Mouse (Mus musculus): ENCODE data around the gene Il1r2. TPM values are rescaled to one million over a fixed set of nuclear protein-coding genes. Genes with fewer than 3 reads are reported as not detected.

The Il1r2 gene
- polyA plus RNA-seq, 1 experiment from 2014 or later = 0.13 TPM

- no peak for DNase-seq (ENCODE audit: low spot score)
- H3K9ac ChIP-seq (ENCODE audit: low read length) = no peak overlapping the region
- no peaks in the 10 kb centered on the region for H3K27me3 ChIP-seq (ENCODE audit: control insufficient read depth, insufficient read depth, low read length)
- no peak overlapping the region for H3K4me2 ChIP-seq (ENCODE audit: low read depth, severe bottlenecking)
- no peak overlapping the region for H3K27ac ChIP-seq (replicated peaks; ENCODE audit: low read depth, low read length)
- H3K9me3 ChIP-seq (ENCODE audit: control insufficient read depth, low read length) = no peaks in the 10 kb centered on the region
- H3K4me1 ChIP-seq (ENCODE audit: control insufficient read depth, insufficient read depth, low read length) = no peaks in the 10 kb centered on the region
- H3K4me3 ChIP-seq (ENCODE audit: low read depth, low read length) = no peak overlapping the region
- ATAC-seq (ENCODE audit: insufficient number of reproducible peaks, low FRiP score, low TSS enrichment, low read depth) = no peak
- WGBS = 81% methylated on average over 2 of the region's 2 CpGs
- peaks cover 3% of the 10 kb centered on the region; the same call in 1 of the 2 replicates for H3K36me3 ChIP-seq (ENCODE audit: control insufficient read depth, insufficient read depth, low read length)
Observed at GRCm38 (mm10) chr1:40031626-40032025, 42.3 kb upstream of the Il1r2 start.

DNA sequence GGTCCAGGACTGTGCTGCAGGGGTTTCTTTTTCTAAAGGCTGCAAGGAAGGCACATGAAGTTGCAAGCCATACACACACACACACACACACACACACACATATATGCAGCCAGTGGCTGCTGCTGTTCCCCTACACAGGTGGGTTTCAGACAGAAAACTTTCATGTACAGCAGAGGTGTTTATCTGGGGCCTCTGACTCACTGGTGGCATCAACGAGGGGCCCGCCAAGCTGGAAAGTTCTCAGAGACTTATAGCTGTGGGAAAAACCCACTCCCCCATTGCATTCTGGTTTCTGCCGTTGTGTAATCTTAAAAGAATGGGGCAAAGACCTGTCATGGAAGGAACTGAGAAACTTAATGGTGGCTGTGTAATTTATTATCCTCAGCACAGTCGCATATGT, 40.6 kb upstream of the Il1r2 start:
- Histone ChIP-seq H3K36me3 (ENCODE audit: control insufficient read depth, insufficient read depth, low read length) (no peaks in the 10 kb centered on the region), H3K4me1 (ENCODE audit: control insufficient read depth, insufficient read depth, low read length) (no peaks in the 10 kb centered on the region), H3K4me3 (ENCODE audit: low read depth, low read length) (no peak overlapping the region), H3K9ac (ENCODE audit: low read length) (no peak overlapping the region), H3K4me2 (ENCODE audit: low read depth, severe bottlenecking) (no peak overlapping the region), H3K9me3 (ENCODE audit: control insufficient read depth, low read length) (no peaks in the 10 kb centered on the region), H3K27ac (replicated peaks; ENCODE audit: low read depth, low read length) (no peak overlapping the region), H3K27me3 (ENCODE audit: control insufficient read depth, insufficient read depth, low read length) (no peaks in the 10 kb centered on the region)
- WGBS = 76% methylated on average over 4 of the region's 4 CpGs
- ATAC-seq (ENCODE audit: insufficient number of reproducible peaks, low FRiP score, low TSS enrichment, low read depth) (no peak), DNase-seq (ENCODE audit: low spot score) (no peak)

DNA sequence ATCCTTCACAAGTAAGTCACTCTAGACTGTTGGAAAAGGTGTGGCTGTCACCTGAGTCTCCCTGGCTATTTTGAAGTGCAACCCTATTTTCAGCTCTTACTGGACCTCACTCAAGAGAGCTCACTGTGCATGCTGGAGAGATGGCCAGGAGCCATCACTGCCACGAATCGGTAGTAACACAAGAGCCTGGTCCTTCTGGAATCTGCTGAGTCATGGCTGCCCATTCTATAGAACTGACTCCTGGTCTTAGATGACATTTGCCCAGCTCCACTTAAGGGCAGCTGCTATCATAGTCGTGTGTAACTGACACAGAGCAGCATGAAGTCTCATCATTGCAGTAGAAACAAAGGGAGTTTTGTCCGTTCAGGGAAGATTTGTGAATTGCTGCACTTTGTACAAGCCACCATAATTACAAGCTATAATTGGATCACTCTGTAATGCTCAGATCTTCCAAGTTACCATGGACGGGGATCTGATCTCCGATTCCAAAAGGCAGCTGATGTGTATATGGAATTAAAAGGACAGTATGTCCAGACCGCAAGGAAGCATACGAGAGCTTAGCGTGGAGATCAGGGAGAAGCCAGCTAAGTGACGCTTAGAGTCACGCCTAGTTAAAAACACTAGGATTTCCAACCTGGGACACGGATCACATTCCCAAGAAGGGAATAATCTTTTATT, 40.0 kb upstream of the Il1r2 start:
- Histone ChIP-seq H3K4me3 (ENCODE audit: low read depth, low read length) (no peak overlapping the region), H3K4me2 (ENCODE audit: low read depth, severe bottlenecking) (no peak overlapping the region), H3K4me1 (ENCODE audit: control insufficient read depth, insufficient read depth, low read length) (no peaks in the 10 kb centered on the region), H3K27me3 (ENCODE audit: control insufficient read depth, insufficient read depth, low read length) (no peaks in the 10 kb centered on the region), H3K36me3 (ENCODE audit: control insufficient read depth, insufficient read depth, low read length) (no peaks in the 10 kb centered on the region), H3K9me3 (ENCODE audit: control insufficient read depth, low read length) (no peaks in the 10 kb centered on the region), H3K9ac (ENCODE audit: low read length) (no peak overlapping the region), H3K27ac (replicated peaks; ENCODE audit: low read depth, low read length) (no peak overlapping the region)
- ATAC-seq (ENCODE audit: insufficient number of reproducible peaks, low FRiP score, low TSS enrichment, low read depth) (no peak), DNase-seq (ENCODE audit: low spot score) (no peak)
- 82% methylated on average over 12 of the region's 12 CpGs for WGBS

- Histone ChIP-seq H3K9me3 (ENCODE audit: control insufficient read depth, low read length) (no peaks in the 10 kb centered on the region), H3K4me3 (ENCODE audit: low read depth, low read length) (no peak overlapping the region), H3K4me1 (ENCODE audit: control insufficient read depth, insufficient read depth, low read length) (no peaks in the 10 kb centered on the region), H3K9ac (ENCODE audit: low read length) (no peak overlapping the region), H3K36me3 (ENCODE audit: control insufficient read depth, insufficient read depth, low read length) (no peaks in the 10 kb centered on the region), H3K27ac (replicated peaks; ENCODE audit: low read depth, low read length) (no peak overlapping the region), H3K4me2 (ENCODE audit: low read depth, severe bottlenecking) (no peak overlapping the region), H3K27me3 (ENCODE audit: control insufficient read depth, insufficient read depth, low read length) (no peaks in the 10 kb centered on the region)
- ATAC-seq (ENCODE audit: insufficient number of reproducible peaks, low FRiP score, low TSS enrichment, low read depth) = no peak
- 92% methylated on average over 6 of the region's 6 CpGs for WGBS
- DNase-seq (ENCODE audit: low spot score) = no peak
Observed at GRCm38 (mm10) chr1:40037831-40038230, 36.0 kb upstream of the Il1r2 start.

GRCm38 (mm10) chr1:40045686-40046085, 28.2 kb upstream of the Il1r2 start:
- 84% methylated on average over 6 of the region's 6 CpGs for WGBS
- no peaks in the 10 kb centered on the region for H3K36me3 ChIP-seq (ENCODE audit: control insufficient read depth, insufficient read depth, low read length)
- H3K4me1 ChIP-seq (ENCODE audit: control insufficient read depth, insufficient read depth, low read length) = no peaks in the 10 kb centered on the region
- H3K4me3 ChIP-seq (ENCODE audit: low read depth, low read length) = no peak overlapping the region
- DNase-seq (ENCODE audit: low spot score) (no peak), ATAC-seq (ENCODE audit: insufficient number of reproducible peaks, low FRiP score, low TSS enrichment, low read depth) (no peak)
- H3K9ac ChIP-seq (ENCODE audit: low read length) = no peak overlapping the region
- H3K4me2 ChIP-seq (ENCODE audit: low read depth, severe bottlenecking) = no peak overlapping the region
- H3K9me3 ChIP-seq (ENCODE audit: control insufficient read depth, low read length) = no peaks in the 10 kb centered on the region
- H3K27ac ChIP-seq (replicated peaks; ENCODE audit: low read depth, low read length) = no peak overlapping the region
- H3K27me3 ChIP-seq (ENCODE audit: control insufficient read depth, insufficient read depth, low read length) = no peaks in the 10 kb centered on the region

DNA sequence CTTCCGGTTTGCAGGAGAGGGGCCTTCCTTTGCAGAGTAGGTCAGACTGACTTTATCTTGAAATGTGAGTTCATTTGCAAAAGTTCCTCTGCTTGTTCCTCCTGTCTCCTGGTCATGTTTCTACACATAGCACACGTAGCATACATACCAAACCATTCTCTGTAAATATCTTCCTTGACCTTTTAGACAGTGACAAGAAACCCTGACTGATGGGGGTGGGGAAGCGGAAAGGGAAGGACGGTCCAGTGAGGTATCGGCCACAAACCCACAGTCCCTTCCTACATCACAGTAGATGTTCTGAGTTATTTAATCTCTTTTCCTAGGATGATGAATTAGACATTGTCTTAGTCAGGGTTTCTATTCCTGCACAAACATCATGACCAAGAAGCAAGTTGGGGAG, 27.3 kb upstream of the Il1r2 start:
- DNase-seq (ENCODE audit: low spot score) = no peak
- no peak overlapping the region for H3K4me3 ChIP-seq (ENCODE audit: low read depth, low read length)
- 79% methylated on average over 5 of the region's 5 CpGs for WGBS
- no peaks in the 10 kb centered on the region for H3K9me3 ChIP-seq (ENCODE audit: control insufficient read depth, low read length)
- no peaks in the 10 kb centered on the region for H3K36me3 ChIP-seq (ENCODE audit: control insufficient read depth, insufficient read depth, low read length)
- no peak overlapping the region for H3K4me2 ChIP-seq (ENCODE audit: low read depth, severe bottlenecking)
- no peaks in the 10 kb centered on the region for H3K27me3 ChIP-seq (ENCODE audit: control insufficient read depth, insufficient read depth, low read length)
- ATAC-seq (ENCODE audit: insufficient number of reproducible peaks, low FRiP score, low TSS enrichment, low read depth) = no peak
- no peak overlapping the region for H3K9ac ChIP-seq (ENCODE audit: low read length)
- H3K4me1 ChIP-seq (ENCODE audit: control insufficient read depth, insufficient read depth, low read length) = no peaks in the 10 kb centered on the region
- no peak overlapping the region for H3K27ac ChIP-seq (replicated peaks; ENCODE audit: low read depth, low read length)

DNA sequence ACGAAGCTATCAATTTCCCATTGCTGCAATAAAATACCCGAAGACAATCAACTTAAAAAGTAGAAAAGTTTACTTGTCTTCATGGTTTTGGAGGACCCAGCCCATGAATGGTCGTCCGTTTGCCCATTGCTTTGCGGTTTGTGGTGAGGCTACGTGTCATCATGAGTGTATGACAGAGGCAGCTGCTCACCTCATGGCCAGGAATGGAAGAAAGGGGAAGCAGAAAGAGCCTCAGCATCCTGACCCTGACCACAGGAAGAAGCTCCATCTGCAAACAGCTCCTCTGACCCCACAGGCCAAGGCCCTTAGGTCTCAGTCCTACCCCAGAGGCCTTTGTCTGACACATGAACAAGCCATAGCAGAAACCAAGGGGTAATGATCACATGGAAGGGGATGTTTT, 22.7 kb upstream of the Il1r2 start:
- Histone ChIP-seq H3K4me1 (ENCODE audit: control insufficient read depth, insufficient read depth, low read length) (no peaks in the 10 kb centered on the region), H3K9me3 (ENCODE audit: control insufficient read depth, low read length) (no peaks in the 10 kb centered on the region), H3K27ac (replicated peaks; ENCODE audit: low read depth, low read length) (no peak overlapping the region), H3K9ac (ENCODE audit: low read length) (no peak overlapping the region), H3K36me3 (ENCODE audit: control insufficient read depth, insufficient read depth, low read length) (no peaks in the 10 kb centered on the region), H3K27me3 (ENCODE audit: control insufficient read depth, insufficient read depth, low read length) (no peaks in the 10 kb centered on the region), H3K4me3 (ENCODE audit: low read depth, low read length) (no peak overlapping the region), H3K4me2 (ENCODE audit: low read depth, severe bottlenecking) (no peak overlapping the region)
- WGBS = 93% methylated on average over 6 of the region's 6 CpGs
- ATAC-seq (ENCODE audit: insufficient number of reproducible peaks, low FRiP score, low TSS enrichment, low read depth) = no peak
- DNase-seq (ENCODE audit: low spot score) = no peak

DNA sequence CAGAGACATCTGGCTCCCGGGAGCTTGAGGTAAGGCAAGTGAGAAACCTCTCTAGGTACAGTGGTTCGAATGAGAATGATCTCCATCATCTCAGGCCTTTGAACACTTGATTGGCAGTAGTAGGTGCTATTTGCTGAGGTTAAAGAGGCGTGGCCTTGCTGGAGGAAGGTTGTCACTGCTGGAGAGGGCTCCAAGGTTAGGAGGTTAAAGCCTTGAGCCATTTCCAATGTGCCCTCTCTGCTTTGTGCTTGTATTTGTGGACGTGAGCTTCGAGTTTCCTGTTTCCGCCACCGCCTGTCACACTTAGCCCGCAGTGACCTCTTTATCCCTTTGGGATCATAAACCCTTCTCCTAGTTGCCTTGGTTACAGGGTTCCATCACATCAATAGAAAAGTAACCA, 21.7 kb upstream of the Il1r2 start:
- Histone ChIP-seq H3K27me3 (ENCODE audit: control insufficient read depth, insufficient read depth, low read length) (no peaks in the 10 kb centered on the region), H3K36me3 (ENCODE audit: control insufficient read depth, insufficient read depth, low read length) (no peaks in the 10 kb centered on the region), H3K4me1 (ENCODE audit: control insufficient read depth, insufficient read depth, low read length) (no peaks in the 10 kb centered on the region), H3K9me3 (ENCODE audit: control insufficient read depth, low read length) (no peaks in the 10 kb centered on the region), H3K4me3 (ENCODE audit: low read depth, low read length) (no peak overlapping the region), H3K4me2 (ENCODE audit: low read depth, severe bottlenecking) (no peak overlapping the region), H3K9ac (ENCODE audit: low read length) (no peak overlapping the region), H3K27ac (replicated peaks; ENCODE audit: low read depth, low read length) (no peak overlapping the region)
- WGBS = 63% methylated on average over 8 of the region's 8 CpGs
- ATAC-seq (ENCODE audit: insufficient number of reproducible peaks, low FRiP score, low TSS enrichment, low read depth) (no peak), DNase-seq (ENCODE audit: low spot score) (no peak)

DNA sequence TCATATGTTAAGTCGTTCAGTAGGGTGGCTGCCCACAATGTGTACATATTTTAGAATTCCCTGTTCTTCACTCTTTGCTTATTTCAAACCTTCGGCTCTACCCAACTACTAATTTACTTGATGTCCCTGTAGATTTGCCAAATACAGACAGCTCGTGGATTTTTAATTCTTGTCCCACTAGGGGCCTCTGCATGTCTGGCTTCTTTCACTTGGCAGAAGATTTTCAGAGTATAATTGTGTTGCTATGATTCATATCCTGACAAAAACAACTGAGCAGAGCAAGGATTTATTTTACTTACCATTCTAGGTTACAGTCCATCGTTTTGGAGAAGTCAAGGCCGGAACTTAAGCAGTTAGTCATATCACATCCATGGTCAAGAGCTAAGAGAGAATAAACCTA, 20.8 kb upstream of the Il1r2 start:
- H3K27ac ChIP-seq (replicated peaks; ENCODE audit: low read depth, low read length) = no peak overlapping the region
- 91% methylated on average over 5 of the region's 5 CpGs for WGBS
- no peak for ATAC-seq (ENCODE audit: insufficient number of reproducible peaks, low FRiP score, low TSS enrichment, low read depth)
- no peaks in the 10 kb centered on the region for H3K27me3 ChIP-seq (ENCODE audit: control insufficient read depth, insufficient read depth, low read length)
- no peaks in the 10 kb centered on the region for H3K36me3 ChIP-seq (ENCODE audit: control insufficient read depth, insufficient read depth, low read length)
- no peaks in the 10 kb centered on the region for H3K9me3 ChIP-seq (ENCODE audit: control insufficient read depth, low read length)
- no peak overlapping the region for H3K4me2 ChIP-seq (ENCODE audit: low read depth, severe bottlenecking)
- H3K9ac ChIP-seq (ENCODE audit: low read length) = no peak overlapping the region
- no peak overlapping the region for H3K4me3 ChIP-seq (ENCODE audit: low read depth, low read length)
- no peaks in the 10 kb centered on the region for H3K4me1 ChIP-seq (ENCODE audit: control insufficient read depth, insufficient read depth, low read length)
- DNase-seq (ENCODE audit: low spot score) = no peak
